Mouse (Mus musculus) midbrain, embryonic 14.5 days (tissue): ENCODE measurements at regions not wholly inside any gene's neighbourhood (a gene's known extent, or its start where the extent isn't known, plus 50 kb on each side); places are given as distances from the start of the nearest gene placed in this dataset.

ENCODE experiments used
- ATAC-seq: fragments of 200-750 bp; cut with Nextera tagmentation; 2 replicates; pipeline ENCODE4 v1.8.0; 2017; ENCODE audit warnings: moderate number of reproducible peaks, moderate library complexity; ENCODE audit not compliant: low FRiP score, low TSS enrichment
- DNase-seq: peaks from one replicate; pipeline ENCODE4 v3.0.0-alpha.2; 2015
- H3K27ac ChIP-seq: fragments of 300-500 bp; sonication (generic); replicated peaks from 2 replicates; pipeline ENCODE4 v1.5.1; 2014; ENCODE audit warnings: mild to moderate bottlenecking, low read depth, low read length, moderate library complexity
- H3K27me3 ChIP-seq: fragments of 300-500 bp; sonication (generic); 2 replicates; pipeline ENCODE4 v1.6.1; 2014; ENCODE audit warnings: low read length, control low read depth, mixed read lengths; ENCODE audit not compliant: control insufficient read depth, insufficient read depth
- H3K36me3 ChIP-seq: fragments of 300-500 bp; sonication (generic); 2 replicates; pipeline ENCODE4 v1.6.1; 2014; ENCODE audit warnings: low read length, control low read depth; ENCODE audit not compliant: control insufficient read depth, insufficient read depth
- H3K4me1 ChIP-seq: fragments of 300-500 bp; sonication (generic); 2 replicates; pipeline ENCODE4 v1.6.1; 2014; ENCODE audit warnings: mild to moderate bottlenecking, antibody characterized with exemption, low read length, control low read depth; ENCODE audit not compliant: control insufficient read depth, insufficient read depth
- H3K4me2 ChIP-seq: fragments of 300-500 bp; sonication (generic); 2 replicates; pipeline ENCODE4 v1.6.1; 2014; ENCODE audit warnings: mild to moderate bottlenecking, low read length, moderate library complexity
- H3K4me3 ChIP-seq: fragments of 300-500 bp; sonication (generic); replicated peaks from 2 replicates; pipeline ENCODE4 v1.5.1; 2014; ENCODE audit warnings: low read depth, low read length
- H3K9ac ChIP-seq: fragments of 300-500 bp; sonication (generic); replicated peaks from 2 replicates; pipeline ENCODE4 v1.6.1; 2014; ENCODE audit warnings: mild to moderate bottlenecking, low read length, moderate library complexity
- H3K9me3 ChIP-seq: fragments of 300-500 bp; sonication (generic); 2 replicates; pipeline ENCODE4 v1.6.1; 2016; ENCODE audit warnings: low read length, control low read depth, mixed read lengths; ENCODE audit not compliant: control insufficient read depth
- WGBS: fragments of 180-500 bp; shearing (Covaris S2); extraction: QIAGEN DNeasy Blood & Tissue Kit; methylation state at CpG from one replicate; pipeline ENCODE4 v1.1.7; 2014; 5-methylcytosine and 5-hydroxymethylcytosine counted together

- Histone ChIP-seq H3K9ac (no peak overlapping the region), H3K4me3 (no peak overlapping the region), H3K9me3 (no peaks in the 10 kb centered on the region), H3K4me2 (no peak overlapping the region), H3K27me3 (no peaks in the 10 kb centered on the region), H3K36me3 (no peaks in the 10 kb centered on the region), H3K4me1 (peaks cover 9% of the 10 kb centered on the region; the same call in 1 of the 2 replicates), H3K27ac (no peak overlapping the region)
- 88% methylated on average over 4 of the region's 4 CpGs for WGBS
- no peak for DNase-seq
- no peak for ATAC-seq
Observed at GRCm38 (mm10) chr13:71245326-71245725, 403.7 kb upstream of the Adamts16 start.

- DNase-seq = peak; percentile 49
- Histone ChIP-seq H3K9me3 (no peaks in the 10 kb centered on the region), H3K27me3 (no peaks in the 10 kb centered on the region; the same call in 1 of the 2 replicates), H3K4me2 (no peak overlapping the region), H3K27ac (no peak overlapping the region), H3K4me1 (no peaks in the 10 kb centered on the region), H3K9ac (no peak overlapping the region), H3K4me3 (no peak overlapping the region), H3K36me3 (no peaks in the 10 kb centered on the region)
- no peak for ATAC-seq
- WGBS = 73% methylated on average over 4 of the region's 4 CpGs
Observed at GRCm38 (mm10) chr13:71239782-71240181, 398.2 kb upstream of the Adamts16 start.

DNA sequence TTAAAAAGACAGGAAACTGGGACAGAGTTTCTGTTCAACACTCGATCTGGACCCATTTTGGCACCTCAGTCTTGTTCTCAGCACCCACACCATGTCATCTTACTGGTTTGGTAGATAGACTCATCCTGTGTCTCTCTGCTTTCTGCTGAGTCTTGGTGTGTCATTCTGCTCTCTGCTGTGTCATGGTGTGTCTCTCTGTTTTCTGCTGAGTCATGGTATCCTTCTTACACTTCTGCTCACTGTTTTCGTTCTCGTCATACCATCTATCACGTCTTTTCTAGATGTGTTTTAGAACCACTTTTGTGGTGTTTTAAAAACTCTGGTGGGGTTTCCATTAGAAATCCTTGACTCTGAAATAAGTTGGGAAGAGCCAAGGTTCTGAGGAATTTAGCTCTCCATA, 393.7 kb upstream of the Adamts16 start:
- Histone ChIP-seq H3K9ac (no peak overlapping the region), H3K27ac (no peak overlapping the region), H3K9me3 (no peaks in the 10 kb centered on the region), H3K4me3 (no peak overlapping the region), H3K4me1 (no peaks in the 10 kb centered on the region), H3K27me3 (no peaks in the 10 kb centered on the region; the same call in 1 of the 2 replicates), H3K36me3 (no peaks in the 10 kb centered on the region), H3K4me2 (no peak overlapping the region)
- no peak for DNase-seq
- WGBS = 93% methylated on average over 4 of the region's 4 CpGs
- no peak for ATAC-seq

DNA sequence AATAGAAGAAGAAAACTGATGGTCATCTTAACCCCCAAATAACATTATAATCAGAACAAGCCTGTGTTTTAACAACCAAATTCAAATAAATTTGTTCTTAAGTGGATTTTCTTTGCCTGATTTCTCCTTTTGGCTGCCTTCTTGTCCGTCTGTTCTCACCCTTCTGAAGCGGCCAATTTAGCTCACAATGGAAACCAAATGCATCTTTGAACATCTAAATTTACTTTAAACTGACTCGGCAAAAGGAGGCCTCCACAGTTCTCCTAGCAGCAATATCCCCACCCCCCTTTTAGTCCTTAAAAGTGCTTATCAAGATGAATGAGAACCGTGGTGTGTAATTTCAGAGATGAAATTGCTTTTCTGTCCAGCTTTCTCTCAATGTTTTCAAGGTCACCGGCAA, 389.6 kb upstream of the Adamts16 start:
- ATAC-seq (no peak), DNase-seq (no peak)
- H3K4me1 ChIP-seq = no peaks in the 10 kb centered on the region
- WGBS = 69% methylated on average over 5 of the region's 5 CpGs
- H3K9ac ChIP-seq = no peak overlapping the region
- no peaks in the 10 kb centered on the region for H3K27me3 ChIP-seq
- no peak overlapping the region for H3K4me2 ChIP-seq
- H3K27ac ChIP-seq = no peak overlapping the region
- no peaks in the 10 kb centered on the region for H3K9me3 ChIP-seq
- H3K36me3 ChIP-seq = no peaks in the 10 kb centered on the region
- H3K4me3 ChIP-seq = no peak overlapping the region

GRCm38 (mm10) chr13:71214776-71215175, 373.2 kb upstream of the Adamts16 start:
- no peaks in the 10 kb centered on the region for H3K9me3 ChIP-seq
- WGBS = 68% methylated on average over 5 of the region's 5 CpGs
- ATAC-seq = no peak

DNA sequence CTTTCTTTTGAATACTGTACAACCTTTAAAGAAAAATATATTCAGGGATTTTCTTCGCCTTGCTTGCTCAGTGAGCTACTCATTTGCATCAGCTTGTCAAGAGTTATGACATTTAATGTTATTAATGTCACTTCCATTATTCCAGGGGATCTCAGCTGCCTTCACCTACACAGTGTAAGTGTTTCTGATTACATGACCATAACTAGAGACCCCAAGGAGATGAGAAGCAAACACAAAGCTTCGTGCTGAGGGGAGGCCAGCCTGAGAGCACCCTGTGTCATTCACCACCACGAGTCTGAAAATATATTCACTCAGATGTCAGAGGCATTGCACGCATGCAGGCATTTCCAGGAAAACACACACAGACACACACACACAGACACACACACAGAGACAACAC, 369.8 kb upstream of the Adamts16 start:
- H3K4me1 ChIP-seq = peaks cover 10% of the 10 kb centered on the region
- 12% methylated on average over 4 of the region's 4 CpGs for WGBS
- H3K27ac ChIP-seq = peak overlapping the region; percentile 63
- no peak; the same call in 1 of the 2 replicates for ATAC-seq
- H3K9ac ChIP-seq = no peak overlapping the region
- H3K27me3 ChIP-seq = 0 out of 2 replicates have a peak, but pooled peaks cover 3% of the 10 kb centered on the region
- no peaks in the 10 kb centered on the region for H3K9me3 ChIP-seq
- no peak overlapping the region for H3K4me3 ChIP-seq
- peak; percentile 35 for DNase-seq
- H3K36me3 ChIP-seq = no peaks in the 10 kb centered on the region
- no peak overlapping the region for H3K4me2 ChIP-seq

More at GRCm38 (mm10) chr13:71214776-71215175, 373.2 kb upstream of the Adamts16 start:
- no peak for DNase-seq
- Histone ChIP-seq H3K27ac (no peak overlapping the region), H3K4me2 (no peak overlapping the region), H3K27me3 (0 out of 2 replicates have a peak, but pooled peaks cover 3% of the 10 kb centered on the region), H3K36me3 (no peaks in the 10 kb centered on the region), H3K4me1 (peaks cover 10% of the 10 kb centered on the region), H3K4me3 (no peak overlapping the region), H3K9ac (no peak overlapping the region)

DNA sequence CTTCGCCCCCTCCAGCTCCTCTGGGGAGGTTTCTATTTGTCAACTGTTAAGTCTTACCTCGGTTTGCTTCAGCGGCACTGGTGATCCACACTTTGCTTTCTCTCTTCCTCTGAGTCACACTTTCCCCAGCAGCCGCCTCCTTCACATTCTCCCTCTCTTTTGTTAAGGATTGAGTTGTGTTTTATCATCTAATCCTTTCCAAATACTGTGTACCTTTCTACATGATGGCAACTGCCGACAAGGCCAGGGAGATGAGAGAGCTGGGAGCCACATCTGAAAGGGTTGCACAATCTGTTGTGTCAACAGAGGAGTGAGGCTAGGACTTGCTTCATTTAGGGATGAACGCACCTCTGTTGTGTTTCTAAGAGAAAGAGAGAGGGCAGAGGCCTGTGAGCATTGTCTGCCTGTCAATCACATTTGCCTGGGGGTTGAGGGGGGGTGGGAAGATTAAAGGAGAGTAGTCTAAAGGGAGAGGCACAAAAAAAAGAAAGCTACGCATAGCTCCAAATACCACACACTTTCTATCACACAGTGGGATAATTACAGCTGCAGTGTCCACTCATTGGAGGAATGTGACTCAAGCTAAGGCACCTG, 369.1 kb upstream of the Adamts16 start:
- H3K27me3 ChIP-seq = 0 out of 2 replicates have a peak, but pooled peaks cover 2% of the 10 kb centered on the region
- H3K4me2 ChIP-seq = peak overlapping the region; percentile 8; the same call in 1 of the 2 replicates
- ATAC-seq (no peak), DNase-seq (peak; percentile 56)
- 8% methylated on average over 7 of the region's 7 CpGs for WGBS
- H3K4me3 ChIP-seq = no peak overlapping the region
- no peak overlapping the region; the same call in 1 of the 2 replicates for H3K9ac ChIP-seq
- H3K4me1 ChIP-seq = peaks cover 14% of the 10 kb centered on the region
- H3K27ac ChIP-seq = peak overlapping the region; percentile 63
- no peaks in the 10 kb centered on the region for H3K36me3 ChIP-seq
- H3K9me3 ChIP-seq = no peaks in the 10 kb centered on the region

DNA sequence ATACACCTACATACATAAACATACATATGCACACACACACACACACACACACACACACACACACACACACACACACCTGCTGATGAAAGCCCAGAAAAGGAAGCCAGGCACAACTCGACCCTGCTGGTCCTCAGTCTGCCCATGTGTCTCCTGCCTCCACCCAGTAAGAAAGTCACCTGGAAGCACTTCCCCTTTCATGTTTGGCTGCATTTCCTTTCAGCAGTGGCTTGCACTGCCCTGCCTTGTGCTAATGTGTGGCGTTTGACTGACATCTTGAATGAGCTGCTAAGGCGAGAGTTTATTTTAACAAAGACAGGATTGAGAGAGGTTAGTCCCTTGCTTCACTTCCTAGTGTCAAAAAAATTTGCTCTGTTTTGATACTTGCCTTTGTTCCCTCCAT, 364.1 kb upstream of the Adamts16 start:
- H3K9me3 ChIP-seq = no peaks in the 10 kb centered on the region
- no peaks in the 10 kb centered on the region for H3K36me3 ChIP-seq
- H3K9ac ChIP-seq = no peak overlapping the region
- ATAC-seq (no peak), DNase-seq (no peak)
- H3K4me1 ChIP-seq = peaks cover 11% of the 10 kb centered on the region
- no peaks in the 10 kb centered on the region for H3K27me3 ChIP-seq
- WGBS = 24% methylated on average over 3 of the region's 3 CpGs
- no peak overlapping the region for H3K4me2 ChIP-seq
- no peak overlapping the region for H3K4me3 ChIP-seq
- H3K27ac ChIP-seq = no peak overlapping the region

- no peak overlapping the region for H3K4me2 ChIP-seq
- H3K4me3 ChIP-seq = no peak overlapping the region
- H3K27me3 ChIP-seq = no peaks in the 10 kb centered on the region
- no peaks in the 10 kb centered on the region for H3K9me3 ChIP-seq
- peaks cover 6% of the 10 kb centered on the region; the same call in 1 of the 2 replicates for H3K4me1 ChIP-seq
- H3K9ac ChIP-seq = no peak overlapping the region
- no peaks in the 10 kb centered on the region for H3K36me3 ChIP-seq
- ATAC-seq = no peak
- peak; percentile 67 for DNase-seq
- 45% methylated on average over 3 of the region's 3 CpGs for WGBS
- no peak overlapping the region; the same call in 1 of the 2 replicates for H3K27ac ChIP-seq
Observed at GRCm38 (mm10) chr13:71200656-71201055, 359.0 kb upstream of the Adamts16 start.
